Mouse (Mus musculus) brown adipose tissue, adult 24 weeks (tissue): ENCODE results near the gene Rtn4rl1. TPM values are rescaled to one million over a fixed set of nuclear protein-coding genes. Genes with fewer than 3 reads are reported as not detected.

Source experiments
- H3K27ac ChIP-seq: fragments of 200-500 bp; replicated peaks from 2 replicates; pipeline ENCODE4 v1.5.1; 2012; ENCODE audit warnings: low read depth, mild to moderate bottlenecking, low read length
- H3K4me1 ChIP-seq: fragments of 200-500 bp; 2 replicates; pipeline ENCODE4 v1.6.1; 2012; ENCODE audit warnings: low read length, mixed read lengths; ENCODE audit not compliant: control insufficient read depth, insufficient read depth, insufficient read length
- H3K4me3 ChIP-seq: fragments of 200-500 bp; 2 replicates; pipeline ENCODE4 v1.5.1; 2012; ENCODE audit warnings: low read depth, mild to moderate bottlenecking, low read length, moderate library complexity; ENCODE audit not compliant: insufficient read depth
- polyA plus RNA-seq: library from polyadenylated mRNA; stranded (reverse); fragments of >200 nt; gene quantifications from 2 replicates; pipeline ENCODE4 v1.2.4, GENCODE M21; 2012; ENCODE audit not compliant: missing spikeins, insufficient read depth, insufficient read length

Rtn4rl1 gene
- polyA plus RNA-seq, 1 experiment, result 5.3 TPM

DNA sequence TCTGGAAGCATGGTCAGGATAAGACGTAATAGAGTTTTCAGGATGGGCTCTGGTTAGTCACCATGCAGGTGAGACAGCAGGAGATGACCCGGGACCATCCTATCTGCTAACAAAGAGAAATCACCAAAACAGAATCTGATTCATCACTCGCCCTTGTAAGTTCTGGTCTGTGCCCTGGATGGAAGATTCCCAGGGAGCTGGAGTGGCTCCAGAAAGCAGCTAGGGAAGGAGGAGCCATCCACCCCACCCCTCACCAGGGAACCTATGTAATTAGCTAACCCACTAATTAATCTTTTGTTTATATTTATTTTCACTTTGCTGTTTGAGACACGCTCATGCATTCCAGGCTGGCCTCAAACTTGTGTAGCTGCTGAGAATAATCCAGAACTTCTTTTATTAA lies 38.9 kb downstream of the Rtn4rl1 start:
- Histone ChIP-seq H3K4me3 (no peak overlapping the region), H3K4me1 (no peaks in the 10 kb centered on the region), H3K27ac (no peak overlapping the region)

DNA sequence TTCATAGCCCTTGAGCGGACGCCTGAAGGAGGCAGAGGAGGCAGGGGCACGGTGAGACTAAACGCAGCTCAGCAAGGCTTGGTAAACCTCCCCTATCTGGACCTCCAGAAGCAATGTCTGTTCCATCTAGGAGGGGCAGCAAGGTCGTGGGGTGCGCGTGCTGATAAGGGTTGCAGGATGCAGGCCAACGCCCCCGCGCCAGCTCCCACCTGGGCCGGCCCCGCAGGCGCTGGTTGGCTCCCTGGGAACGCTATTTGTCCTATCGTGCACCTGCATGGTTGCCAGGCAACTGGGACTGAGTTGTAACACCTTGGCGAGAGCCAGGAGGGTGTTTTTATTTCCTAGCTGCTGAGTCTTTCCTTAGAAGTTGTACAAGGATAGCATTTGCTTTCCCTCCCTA lies 41.2 kb downstream of the Rtn4rl1 start:
- Histone ChIP-seq H3K27ac (no peak overlapping the region), H3K4me1 (no peaks in the 10 kb centered on the region; the same call in 1 of the 2 replicates), H3K4me3 (no peak overlapping the region)

DNA sequence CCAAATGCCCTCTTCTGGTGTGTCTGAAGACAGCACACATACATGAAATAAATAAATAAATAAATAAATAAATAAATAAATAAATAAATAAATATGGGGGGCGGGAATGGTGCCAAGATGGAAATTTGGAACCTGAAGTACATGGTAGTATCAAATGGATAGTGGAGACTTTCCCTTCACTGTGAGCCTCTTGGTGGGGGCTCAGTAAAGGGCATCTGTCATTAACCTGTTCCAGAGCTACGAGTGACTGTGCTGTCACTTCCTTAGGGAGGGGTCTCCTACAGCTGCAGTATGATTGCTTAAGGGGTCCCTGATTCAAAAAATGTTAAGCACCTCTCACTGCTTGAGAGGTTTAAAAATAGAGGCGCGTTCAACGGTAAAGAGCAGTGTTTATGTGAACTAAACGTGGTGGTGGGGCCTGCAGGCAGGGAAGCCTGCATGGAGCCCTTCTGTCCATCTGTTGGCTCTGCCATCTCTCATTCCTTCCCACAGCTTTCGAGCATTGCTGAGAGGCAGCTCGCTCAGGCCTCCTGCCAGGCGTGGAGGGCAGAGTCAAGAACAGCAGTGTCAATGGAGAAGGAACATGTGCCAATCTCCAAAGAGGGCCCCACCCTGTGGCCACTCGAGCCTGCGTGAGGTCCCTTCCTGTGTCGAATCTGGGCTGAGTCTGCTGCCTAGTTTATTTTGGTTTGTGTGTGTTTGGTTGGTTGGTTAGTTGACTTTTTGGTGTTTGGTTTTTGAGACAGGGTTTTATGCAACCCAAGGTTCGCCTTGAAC lies 46.8 kb downstream of the Rtn4rl1 start:
- no peak overlapping the region for H3K4me3 ChIP-seq
- H3K27ac ChIP-seq, result no peak overlapping the region
- H3K4me1 ChIP-seq, result peaks cover 5% of the 10 kb centered on the region

DNA sequence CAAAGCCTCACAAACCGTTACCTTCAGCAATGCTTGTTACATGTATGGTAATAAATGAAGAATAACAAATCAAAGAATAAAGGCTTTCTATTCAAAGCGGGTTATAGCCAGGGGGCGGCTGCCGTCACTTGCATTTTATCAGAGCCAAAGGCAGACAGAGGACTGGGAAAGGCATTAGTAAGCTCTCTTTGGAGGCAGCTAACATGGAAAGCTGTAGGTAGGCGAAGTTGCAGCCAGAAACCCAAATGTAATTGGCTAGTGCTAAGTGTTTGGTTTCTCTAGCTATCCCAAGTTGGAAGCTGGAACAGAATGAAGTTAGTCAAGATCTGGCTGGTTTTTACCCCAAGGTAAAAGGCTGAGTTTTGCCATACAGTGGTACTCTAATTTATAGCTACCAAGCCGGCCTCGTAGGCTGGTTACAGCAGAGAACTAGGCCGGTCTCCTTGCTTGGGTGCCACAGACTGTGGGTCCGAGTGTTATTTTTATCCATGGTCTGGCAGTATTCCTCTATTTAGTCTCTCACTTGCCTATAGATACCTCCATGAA lies 49.2 kb downstream of the Rtn4rl1 start:
- H3K4me1 ChIP-seq, result peaks cover 17% of the 10 kb centered on the region
- H3K27ac ChIP-seq, result no peak overlapping the region

DNA sequence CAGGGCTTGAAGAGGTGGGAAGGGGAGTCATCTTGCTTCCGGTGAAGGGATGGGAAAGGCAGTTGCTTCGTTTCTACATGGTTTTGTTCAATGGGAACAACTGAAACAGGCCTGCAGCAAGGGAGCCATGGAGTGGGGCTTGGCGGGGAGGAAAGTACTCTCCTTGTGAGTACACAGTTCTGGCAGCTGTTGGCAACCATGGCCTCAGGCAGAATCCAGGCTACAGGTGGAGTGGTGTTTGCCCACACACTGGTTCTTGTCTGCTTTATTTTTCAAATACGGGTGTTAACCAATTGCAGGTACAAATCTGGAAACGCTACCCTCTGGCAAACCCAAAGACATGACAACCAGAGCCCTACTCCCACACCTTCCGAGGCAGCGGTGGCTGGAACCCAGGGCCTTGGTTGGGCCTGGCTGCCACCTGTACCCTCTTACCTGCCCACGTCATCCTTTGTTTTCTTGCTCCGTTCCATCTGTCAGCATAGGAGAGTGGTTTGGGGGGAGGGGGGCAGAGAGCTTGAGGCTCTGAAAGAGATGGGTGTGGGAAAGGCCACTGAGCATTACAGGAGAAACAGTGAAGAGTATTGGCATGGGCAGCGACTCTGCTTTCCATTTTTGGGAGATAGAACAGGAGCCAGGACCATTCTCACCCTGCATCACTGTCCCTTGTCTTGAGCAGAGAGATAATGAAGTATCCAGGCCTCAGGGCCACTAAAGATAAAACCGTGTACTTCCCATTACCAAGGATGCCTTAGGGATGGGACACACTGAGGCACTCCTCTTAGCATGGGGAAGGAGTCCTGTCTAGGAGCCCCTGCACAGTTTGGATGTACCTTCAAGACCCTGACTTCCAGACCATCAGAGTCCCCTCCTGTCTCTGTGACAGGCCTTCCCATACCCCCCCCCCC lies 51.0 kb downstream of the Rtn4rl1 start:
- no peak overlapping the region for H3K4me3 ChIP-seq
- no peak overlapping the region for H3K27ac ChIP-seq
- peaks cover 17% of the 10 kb centered on the region for H3K4me1 ChIP-seq

More for the DNA sequence above, 49.2 kb downstream of the Rtn4rl1 start:
- H3K4me3 ChIP-seq, result no peak overlapping the region

DNA sequence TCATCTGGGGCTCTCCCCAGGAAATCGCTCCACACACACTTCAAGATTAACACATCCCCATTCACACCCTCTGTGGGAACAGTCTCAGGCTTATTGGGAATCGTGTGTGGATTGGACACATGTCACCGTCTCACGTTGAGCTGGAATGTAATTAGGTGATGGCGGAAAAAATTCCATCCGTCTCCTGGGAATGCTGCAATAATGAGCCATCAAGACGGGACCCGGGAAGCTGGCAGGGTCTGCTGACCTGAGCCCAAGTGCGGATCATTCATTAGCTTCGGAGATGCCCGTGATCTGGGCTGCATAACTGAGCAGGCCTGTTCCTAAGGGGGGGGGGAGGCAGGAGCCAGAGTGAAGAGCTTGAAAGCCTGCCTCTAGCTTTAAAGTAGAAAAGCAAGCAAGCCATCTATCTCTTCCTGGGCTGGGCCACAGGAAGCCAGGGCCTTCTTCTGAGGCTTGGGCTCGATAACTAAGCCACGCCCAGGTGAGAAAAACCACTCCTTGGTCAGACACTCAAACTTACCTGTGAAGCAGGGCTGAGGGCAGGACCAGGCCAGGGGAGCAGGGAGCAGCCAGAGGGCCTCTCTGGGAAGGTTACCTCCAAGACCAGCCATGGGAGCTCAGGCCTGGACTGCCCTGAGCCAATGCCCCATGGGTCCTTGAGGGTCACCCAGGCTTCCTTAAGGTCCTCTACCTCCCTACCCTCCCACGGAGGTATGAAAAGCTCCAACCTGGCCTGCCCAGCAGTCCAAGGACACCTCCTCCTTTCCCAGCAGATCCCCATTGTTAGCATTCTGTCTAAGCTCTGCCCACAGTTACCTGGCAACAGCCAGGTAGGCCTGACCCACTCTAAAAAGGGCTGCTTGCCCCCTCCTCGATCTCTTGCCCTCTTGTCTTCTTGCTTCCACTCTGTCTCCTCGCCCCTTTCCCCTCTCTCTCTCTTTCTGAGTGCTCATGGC lies 52.1 kb downstream of the Rtn4rl1 start:
- H3K4me1 ChIP-seq, result peaks cover 13% of the 10 kb centered on the region

DNA sequence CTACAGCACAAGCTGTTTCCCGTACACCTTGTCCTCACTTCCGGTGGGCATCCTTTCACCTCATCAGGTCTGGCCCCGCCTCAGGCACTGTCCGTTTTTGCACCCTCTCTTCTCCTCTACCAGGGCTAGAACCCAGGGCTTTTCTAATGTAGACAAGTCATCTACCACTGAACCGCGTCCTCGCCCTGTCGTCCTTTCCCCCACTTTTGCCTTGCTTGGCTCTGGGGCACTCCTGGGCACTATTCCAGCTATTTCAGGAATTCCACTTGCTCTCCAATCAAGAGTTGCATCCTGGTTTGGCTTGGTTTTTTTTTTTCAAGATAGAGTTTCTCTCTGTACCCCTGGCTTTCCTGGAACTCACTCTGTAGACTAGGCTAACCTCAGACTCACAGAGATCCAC lies 53.0 kb downstream of the Rtn4rl1 start:
- Histone ChIP-seq H3K4me3 (no peak overlapping the region), H3K27ac (no peak overlapping the region), H3K4me1 (peaks cover 13% of the 10 kb centered on the region)

More for the DNA sequence above, 52.1 kb downstream of the Rtn4rl1 start:
- no peak overlapping the region for H3K4me3 ChIP-seq
- H3K27ac ChIP-seq, result no peak overlapping the region

DNA sequence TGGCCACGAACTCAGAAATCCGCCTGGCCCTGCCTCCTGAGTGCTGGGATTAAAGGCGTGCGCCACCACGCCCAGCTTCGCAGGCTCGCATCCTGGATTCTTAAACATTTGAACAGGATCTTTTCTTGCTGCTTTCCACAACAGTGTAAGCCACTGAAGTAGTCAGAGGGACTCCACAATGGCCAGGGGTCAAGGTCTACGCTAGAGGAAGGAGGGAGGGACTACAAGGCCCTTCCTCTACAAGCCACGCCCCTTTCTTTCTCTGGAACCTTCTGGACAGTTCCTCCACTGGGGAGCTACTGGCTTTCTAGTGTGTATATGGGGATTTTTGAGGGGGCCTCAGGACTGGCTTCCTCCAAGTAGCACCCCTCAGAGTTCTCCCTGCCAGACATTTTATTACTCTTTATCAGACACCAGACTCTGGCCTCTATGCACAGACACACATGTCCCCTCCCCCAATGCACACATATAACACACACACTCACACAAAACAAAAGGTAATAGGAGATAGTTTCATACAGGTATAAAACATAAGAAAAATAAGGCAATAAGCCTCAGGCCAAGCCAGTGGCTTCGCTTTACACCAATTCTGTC lies 53.7 kb downstream of the Rtn4rl1 start:
- H3K4me3 ChIP-seq, result no peak overlapping the region
- H3K4me1 ChIP-seq, result peaks cover 13% of the 10 kb centered on the region
- no peak overlapping the region for H3K27ac ChIP-seq

DNA sequence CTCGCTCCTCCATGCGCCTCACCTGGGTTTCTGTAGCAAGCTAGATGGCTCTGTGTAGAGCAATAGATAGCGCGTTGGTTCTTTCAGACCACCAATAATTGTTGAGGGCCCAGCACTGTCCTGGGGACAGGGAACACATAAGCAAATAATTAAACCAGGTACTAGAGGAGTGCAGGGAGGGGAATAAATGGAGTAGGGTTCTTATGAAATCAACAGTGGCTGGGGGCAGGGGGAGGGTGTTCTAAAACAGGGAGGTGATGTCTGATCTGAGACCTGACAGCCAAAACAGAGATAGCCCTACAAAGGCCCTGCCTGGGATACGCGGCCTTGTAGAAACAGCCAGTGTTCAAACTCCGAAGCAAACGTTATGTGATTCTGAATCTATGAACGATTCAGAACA lies 56.0 kb downstream of the Rtn4rl1 start:
- Histone ChIP-seq H3K4me1 (peaks cover 13% of the 10 kb centered on the region), H3K4me3 (no peak overlapping the region), H3K27ac (no peak overlapping the region)

DNA sequence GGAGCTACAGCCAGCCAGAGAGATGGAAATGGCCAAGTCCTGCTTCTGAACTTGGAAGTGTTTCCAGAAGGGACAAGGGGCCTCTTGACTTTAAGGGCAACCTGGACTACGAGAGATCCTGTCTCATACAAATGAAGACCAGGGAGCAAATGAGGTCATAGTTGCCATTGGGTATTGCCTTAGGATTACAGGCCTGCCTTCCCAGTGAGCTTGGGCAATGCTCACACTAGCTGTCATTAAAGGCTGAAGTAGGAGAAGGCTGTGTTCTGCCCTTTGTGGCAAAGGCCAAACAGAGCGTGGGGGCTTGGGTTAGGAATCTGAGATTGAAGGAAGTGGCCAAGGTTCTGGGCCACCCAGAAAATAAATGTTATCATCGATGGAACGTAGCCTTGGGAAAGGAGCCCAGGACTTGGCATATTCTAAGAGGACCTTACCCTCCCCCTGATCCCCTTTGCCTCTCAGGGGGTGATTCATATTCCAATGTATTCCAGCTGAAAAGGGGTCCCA lies 57.5 kb downstream of the Rtn4rl1 start:
- Histone ChIP-seq H3K4me3 (no peak overlapping the region), H3K27ac (no peak overlapping the region), H3K4me1 (peaks cover 5% of the 10 kb centered on the region)

DNA sequence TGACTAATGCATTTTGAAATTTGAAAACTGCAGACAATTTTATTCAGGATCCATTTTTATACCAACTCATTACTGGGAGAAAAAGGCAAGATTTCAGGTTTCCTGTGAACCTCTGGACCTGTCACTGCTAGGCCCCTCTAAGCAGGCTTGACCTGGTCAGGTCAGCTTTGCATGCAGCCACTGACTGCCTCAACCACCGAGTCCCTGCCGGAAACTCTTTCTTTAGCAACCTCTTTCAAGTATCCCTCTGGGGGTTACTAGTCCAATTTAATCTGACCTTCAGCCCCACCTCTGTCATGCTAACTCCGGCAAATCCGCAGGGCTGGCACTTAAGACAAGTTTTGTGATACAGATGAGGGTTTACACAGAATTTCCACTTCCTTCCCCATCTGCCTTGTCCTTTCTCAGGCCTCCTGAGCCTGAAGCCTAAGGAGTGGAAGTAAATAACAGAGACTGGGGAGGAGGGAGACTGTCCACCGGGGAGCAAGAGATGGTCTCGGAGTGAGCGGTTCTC lies 58.0 kb downstream of the Rtn4rl1 start:
- Histone ChIP-seq H3K4me1 (no peaks in the 10 kb centered on the region; the same call in 1 of the 2 replicates), H3K4me3 (no peak overlapping the region), H3K27ac (no peak overlapping the region)

DNA sequence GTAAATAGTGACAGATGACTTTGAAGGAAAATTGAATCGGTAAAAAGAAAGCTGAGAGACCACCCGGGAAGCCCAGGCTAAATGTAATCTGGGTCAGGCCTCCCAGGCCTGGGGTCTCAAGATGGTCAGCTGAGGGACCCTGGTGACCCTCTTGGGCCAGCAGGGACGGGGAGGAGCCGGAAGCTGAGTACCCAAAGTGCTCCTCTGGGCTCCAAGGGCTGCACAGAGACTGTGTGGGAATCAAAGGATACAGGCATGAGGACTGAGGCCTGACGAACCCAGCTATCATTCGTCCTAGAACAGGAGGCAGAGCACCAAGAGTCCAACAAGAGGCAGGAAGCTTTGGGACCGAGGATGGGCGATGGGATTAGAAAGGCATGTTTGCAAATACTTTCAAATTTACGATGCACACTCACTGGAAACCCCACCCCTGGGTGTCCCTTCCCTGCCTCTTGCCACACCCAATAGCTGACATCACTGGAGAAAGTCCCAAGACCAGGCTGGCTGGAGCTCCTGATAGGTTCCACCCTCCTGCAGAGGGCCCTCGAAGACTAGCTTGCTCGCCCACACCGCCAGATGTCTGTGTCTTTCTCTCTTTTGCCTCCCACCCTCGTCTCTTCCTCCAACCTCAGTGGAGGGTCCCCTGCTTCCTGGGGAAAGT lies 60.8 kb downstream of the Rtn4rl1 start:
- H3K27ac ChIP-seq, result peak overlapping the region; percentile 44; the same call in 1 of the 2 replicates
- H3K4me1 ChIP-seq, result no peaks in the 10 kb centered on the region
- no peak overlapping the region for H3K4me3 ChIP-seq

DNA sequence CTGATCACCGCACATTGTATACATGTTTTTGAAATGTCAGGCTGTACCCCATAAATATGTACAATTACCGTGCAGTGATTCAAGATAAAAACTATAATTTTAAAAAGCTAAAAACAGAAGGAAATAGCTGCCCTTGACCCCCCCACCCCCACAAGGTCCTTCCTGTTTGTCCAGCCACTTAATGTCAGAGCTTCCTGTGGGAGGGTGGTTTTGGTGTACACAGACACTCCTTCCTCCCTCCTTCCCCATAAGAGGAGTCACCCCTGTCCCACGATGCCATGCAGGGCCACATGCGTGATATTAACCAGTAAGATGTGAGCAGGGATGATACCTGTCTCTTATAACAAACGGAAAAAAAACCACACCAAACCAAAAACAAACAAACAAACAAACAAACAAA lies 61.7 kb downstream of the Rtn4rl1 start:
- no peaks in the 10 kb centered on the region; the same call in 1 of the 2 replicates for H3K4me1 ChIP-seq
- H3K27ac ChIP-seq, result no peak overlapping the region
- H3K4me3 ChIP-seq, result no peak overlapping the region
